Mouse (Mus musculus) embryonic fibroblast, embryonic 13.5 days (primary cell): ENCODE measurements around the gene Ank2. TPM values are rescaled to one million over a fixed set of nuclear protein-coding genes. Genes with fewer than 3 reads are reported as not detected.

Source experiments
- H3K27ac ChIP-seq: 2 replicates; pipeline ENCODE4 v1.5.1; 2012; ENCODE audit warnings: low read length, control low read depth, inconsistent platforms; ENCODE audit not compliant: insufficient read depth
- H3K4me1 ChIP-seq: 2 replicates; pipeline ENCODE4 v1.6.1; 2011; ENCODE audit warnings: low read length; ENCODE audit not compliant: control insufficient read depth, insufficient read depth
- H3K4me3 ChIP-seq: 2 replicates; pipeline ENCODE4 v1.5.1; 2011; ENCODE audit warnings: mild to moderate bottlenecking, control low read depth, low read length; ENCODE audit not compliant: insufficient read depth
- CTCF ChIP-seq: IDR thresholded peaks from 2 replicates; pipeline ENCODE4 v1.5.1; 2011; ENCODE audit warnings: mild to moderate bottlenecking, control low read depth, low read length, moderate library complexity, borderline replicate concordance; ENCODE audit not compliant: insufficient read depth
- POLR2A ChIP-seq: IDR thresholded peaks from 2 replicates; pipeline ENCODE4 v1.6.1; 2011; ENCODE audit warnings: low read depth, mild to moderate bottlenecking, control low read depth, low read length, moderate library complexity
- polyA plus RNA-seq: library from polyadenylated mRNA; stranded (reverse); fragments of >200 nt; gene quantifications from 2 replicates; pipeline ENCODE4 v1.2.4, GENCODE M21; 2011; ENCODE audit warnings: low read depth; ENCODE audit not compliant: missing spikeins, insufficient read length

Gene Ank2
- polyA plus RNA-seq, 1 experiment: 53.8 TPM

- TF ChIP-seq POLR2A (no peak), CTCF (no peak)
- H3K4me3 ChIP-seq: no peak overlapping the region
These were observed 101.4 kb downstream of the Ank2 start for GRCm38 (mm10) chr3:127397774-127398173.

GRCm38 (mm10) chr3:127395202-127395601 is 103.9 kb downstream of the Ank2 start:
- TF ChIP-seq POLR2A: no peak
- no peak for TF ChIP-seq CTCF

More at GRCm38 (mm10) chr3:127397774-127398173, 101.4 kb downstream of the Ank2 start:
- Histone ChIP-seq H3K4me1 (no peaks in the 10 kb centered on the region), H3K27ac (no peak overlapping the region)

GRCm38 (mm10) chr3:127387016-127387517 is 112.1 kb downstream of the Ank2 start:
- no peak overlapping the region for H3K4me3 ChIP-seq
- H3K27ac ChIP-seq: no peak overlapping the region
- no peaks in the 10 kb centered on the region; the same call in 1 of the 2 replicates for H3K4me1 ChIP-seq
- TF ChIP-seq POLR2A (no peak), CTCF (no peak)

More at GRCm38 (mm10) chr3:127395202-127395601, 103.9 kb downstream of the Ank2 start:
- Histone ChIP-seq H3K27ac (no peak overlapping the region), H3K4me1 (no peaks in the 10 kb centered on the region), H3K4me3 (no peak overlapping the region)

GRCm38 (mm10) chr3:127383231-127383630 is 115.9 kb downstream of the Ank2 start:
- H3K4me1 ChIP-seq: no peaks in the 10 kb centered on the region; the same call in 1 of the 2 replicates
- no peak overlapping the region for H3K27ac ChIP-seq
- TF ChIP-seq POLR2A: no peak
- TF ChIP-seq CTCF: no peak
- H3K4me3 ChIP-seq: no peak overlapping the region

- H3K4me1 ChIP-seq: peaks cover 3% of the 10 kb centered on the region; the same call in 1 of the 2 replicates
- H3K4me3 ChIP-seq: no peak overlapping the region
- no peak overlapping the region for H3K27ac ChIP-seq
- no peak for TF ChIP-seq POLR2A
- no peak for TF ChIP-seq CTCF
These were observed 122.2 kb downstream of the Ank2 start for GRCm38 (mm10) chr3:127376901-127377460.

- no peak overlapping the region for H3K4me3 ChIP-seq
- peaks cover 3% of the 10 kb centered on the region; the same call in 1 of the 2 replicates for H3K4me1 ChIP-seq
- no peak for TF ChIP-seq POLR2A
- no peak for TF ChIP-seq CTCF
- H3K27ac ChIP-seq: no peak overlapping the region
These were observed 123.0 kb downstream of the Ank2 start for GRCm38 (mm10) chr3:127375956-127376660.

- H3K27ac ChIP-seq: no peak overlapping the region
- no peak for TF ChIP-seq POLR2A
- no peak for TF ChIP-seq CTCF
- peaks cover 3% of the 10 kb centered on the region; the same call in 1 of the 2 replicates for H3K4me1 ChIP-seq
- no peak overlapping the region for H3K4me3 ChIP-seq
These were observed 124.9 kb downstream of the Ank2 start for GRCm38 (mm10) chr3:127374190-127374710.

- Histone ChIP-seq H3K27ac (no peak overlapping the region), H3K4me1 (peaks cover 3% of the 10 kb centered on the region; the same call in 1 of the 2 replicates), H3K4me3 (no peak overlapping the region)
- no peak for TF ChIP-seq CTCF
- no peak for TF ChIP-seq POLR2A
These were observed 127.4 kb downstream of the Ank2 start for GRCm38 (mm10) chr3:127371774-127372173.

GRCm38 (mm10) chr3:127369529-127369928 is 129.6 kb downstream of the Ank2 start:
- TF ChIP-seq CTCF (no peak), POLR2A (no peak)
- H3K4me3 ChIP-seq: no peak overlapping the region

GRCm38 (mm10) chr3:127367450-127367849 is 131.7 kb downstream of the Ank2 start:
- Histone ChIP-seq H3K27ac (no peak overlapping the region), H3K4me3 (no peak overlapping the region), H3K4me1 (no peaks in the 10 kb centered on the region; the same call in 1 of the 2 replicates)
- TF ChIP-seq POLR2A (no peak), CTCF (no peak)

More at GRCm38 (mm10) chr3:127369529-127369928, 129.6 kb downstream of the Ank2 start:
- Histone ChIP-seq H3K4me1 (no peaks in the 10 kb centered on the region; the same call in 1 of the 2 replicates), H3K27ac (no peak overlapping the region)
